Mouse (Mus musculus) G1E (cell line): ENCODE data around the gene Abca1.

Experiments
- CTCF ChIP-seq: IDR thresholded peaks from 2 replicates; pipeline ENCODE4 v1.5.1; 2012; ENCODE audit warnings: low read depth, low read length, inconsistent platforms, mixed read lengths
- GATA2 ChIP-seq: IDR thresholded peaks from 2 replicates; pipeline ENCODE4 v1.6.1; 2012; ENCODE audit warnings: low read depth, low read length, inconsistent platforms, borderline replicate concordance

GRCm38 (mm10) chr4:53085634-53086033 lies 74.1 kb downstream of the Abca1 start:
- no peak for TF ChIP-seq CTCF
- TF ChIP-seq GATA2 = no peak
